Comparison of ENCODE assay signal across 10 mouse cellular contexts in genomic region chr6:140766365-140766764, GRCm38 (mm10). TPM values are rescaled to one million over a fixed set of nuclear protein-coding genes. Genes with fewer than 3 reads are reported as not detected.
DNase-seq lines count a peak whose midpoint lies in the region; ATAC-seq and TF ChIP-seq lines count a peak whose summit lies in the region.
"Had no signal": no experiment of that assay in that cellular context is flagged by ENCODE, and none has a peak within 500 bp of the region (broad histone marks: within the 10 kb centered on the region; RNA-seq: fewer than 3 reads in every experiment).

No protein-coding gene starts in this region.

- peak; percentile 69; the same call in 1 of the 2 replicates for TF ChIP-seq CTCF in brain, embryonic 14.5 days (IDR thresholded peaks at IDR 0.05; ENCODE audit: borderline replicate concordance, extremely low read depth, insufficient read depth, insufficient read length)

- peaks cover 7% of the 10 kb centered on the region; the same call in 1 of the 2 replicates for H3K4me1 ChIP-seq in midbrain, embryonic 11.5 days (ENCODE audit: control insufficient read depth, insufficient read depth, low read length)
- peaks cover 15% of the 10 kb centered on the region for H3K4me1 ChIP-seq in midbrain, embryonic 13.5 days (replicated peaks)
- H3K4me1 ChIP-seq in heart, embryonic 16.5 days (ENCODE audit: control insufficient read depth, insufficient read depth, low read length), result no peaks in the 10 kb centered on the region; the same call in 1 of the 2 replicates

- no peak for TF ChIP-seq POLR2A in brain, embryonic 14.5 days (IDR thresholded peaks at IDR 0.05; ENCODE audit: borderline replicate concordance, extremely low read depth, insufficient read depth, insufficient read length, poor library complexity, severe bottlenecking)

- no peak overlapping the region for H3K4me3 ChIP-seq in midbrain, embryonic 11.5 days (ENCODE audit: low read depth, low read length)
- no peak overlapping the region for H3K4me3 ChIP-seq in midbrain, embryonic 13.5 days (replicated peaks)
- H3K4me3 ChIP-seq in heart, embryonic 16.5 days (ENCODE audit: low read length), result no peak overlapping the region
- H3K4me3 ChIP-seq: neural tube, embryonic 12.5 days had no signal

- no peak overlapping the region for H3K9ac ChIP-seq in midbrain, embryonic 11.5 days (ENCODE audit: low read length)
- H3K9ac ChIP-seq in midbrain, embryonic 13.5 days (replicated peaks), result no peak overlapping the region
- no peak overlapping the region for H3K9ac ChIP-seq in heart, embryonic 16.5 days (ENCODE audit: low read length)
- H3K9ac ChIP-seq: neural tube, embryonic 12.5 days had no signal

- no peak for ATAC-seq in midbrain, embryonic 11.5 days (ENCODE audit: low FRiP score)
- ATAC-seq in midbrain, embryonic 13.5 days, result no peak
- no peak for ATAC-seq in heart, embryonic 16.5 days (replicated peaks; ENCODE audit: extremely low read depth, insufficient read depth, low FRiP score)

- no peaks in the 10 kb centered on the region for H3K36me3 ChIP-seq in midbrain, embryonic 11.5 days (ENCODE audit: control insufficient read depth, insufficient read depth, low read length)
- H3K36me3 ChIP-seq in midbrain, embryonic 13.5 days, result no peaks in the 10 kb centered on the region
- H3K36me3 ChIP-seq in heart, embryonic 16.5 days (ENCODE audit: control insufficient read depth, insufficient read depth), result no peaks in the 10 kb centered on the region
- H3K36me3 ChIP-seq: neural tube, embryonic 12.5 days had no signal

- DNase-seq in adrenal gland, postnatal 10 days, result peak; percentile 49
- DNase-seq in adrenal gland, postnatal 25 days, result no peak
- peak; percentile 92 for DNase-seq in midbrain, embryonic 11.5 days (ENCODE audit: low spot score, missing footprints)
- peak; percentile 81 for DNase-seq in brain, embryonic 14.5 days (ENCODE audit: low read depth)
- peak; percentile 54 to 65 for DNase-seq in left cerebral cortex, postnatal 25 days (ENCODE audit: low spot score in 2 of 2)
- DNase-seq in right cerebral cortex, postnatal 14 days, result peak; percentile 17

- intact Hi-C loops in left cerebral cortex, postnatal 25 days (cut with DNase I), result loop anchor here (5.0 to 10.0 kb wide), 6 partner anchors 88 to 811 kb away; no protein-coding TSS in a partner anchor

- 53% methylated on average over 9 of the region's 9 CpGs for WGBS in midbrain, embryonic 11.5 days
- 40% methylated on average over 9 of the region's 9 CpGs for WGBS in midbrain, embryonic 13.5 days
- WGBS in heart, embryonic 16.5 days, result 31% methylated on average over 9 of the region's 9 CpGs

- no peak overlapping the region for H3K4me2 ChIP-seq in midbrain, embryonic 11.5 days
- no peak overlapping the region for H3K4me2 ChIP-seq in midbrain, embryonic 13.5 days (replicated peaks)
- peak overlapping the region; percentile 41; the same call in 1 of the 2 replicates for H3K4me2 ChIP-seq in heart, embryonic 16.5 days (ENCODE audit: low read depth, low read length)
- H3K4me2 ChIP-seq: neural tube, embryonic 12.5 days had no signal

- no peaks in the 10 kb centered on the region for H3K27me3 ChIP-seq in midbrain, embryonic 11.5 days (ENCODE audit: control insufficient read depth, insufficient read depth, low read length)
- no peaks in the 10 kb centered on the region for H3K27me3 ChIP-seq in midbrain, embryonic 13.5 days
- no peaks in the 10 kb centered on the region for H3K27me3 ChIP-seq in heart, embryonic 16.5 days (ENCODE audit: control insufficient read depth, insufficient read depth, low read length)
- H3K27me3 ChIP-seq: neural tube, embryonic 12.5 days had no signal

- H3K27ac ChIP-seq in midbrain, embryonic 11.5 days (ENCODE audit: low read depth, low read length), result no peak overlapping the region
- no peak overlapping the region for H3K27ac ChIP-seq in midbrain, embryonic 13.5 days
- H3K27ac ChIP-seq in heart, embryonic 16.5 days (ENCODE audit: low read length), result no peak overlapping the region
- H3K27ac ChIP-seq: neural tube, embryonic 12.5 days had no signal

- no peaks in the 10 kb centered on the region for H3K9me3 ChIP-seq in midbrain, embryonic 11.5 days (ENCODE audit: control insufficient read depth, low read length)
- no peaks in the 10 kb centered on the region for H3K9me3 ChIP-seq in midbrain, embryonic 13.5 days
- H3K9me3 ChIP-seq in heart, embryonic 16.5 days (replicated peaks; ENCODE audit: control insufficient read depth, low read length), result no peaks in the 10 kb centered on the region
- H3K9me3 ChIP-seq: neural tube, embryonic 12.5 days had no signal

RNA-seq across cellular contexts. Expression of gene Gm11077, which starts 37.3 kb away (rescaled TPM):
- total RNA-seq in adrenal gland, postnatal 10 days (2021), result not detected
- not detected in 2 replicates for total RNA-seq in adrenal gland, postnatal 25 days (2021)
- polyA plus RNA-seq in midbrain, embryonic 11.5 days (2014; fragmentation: Nextera tagmentation; extraction: Ambion mirVana), result not detected in 2 replicates
- polyA plus RNA-seq in midbrain, embryonic 13.5 days (2015; fragmentation: Nextera tagmentation; extraction: Ambion mirVana), result not detected in 2 replicates
- polyA plus RNA-seq in brain, embryonic 14.5 days (2012; rRNA removed), result not detected in 2 replicates
- not detected in 2 replicates for polyA plus RNA-seq in heart, embryonic 16.5 days (2015; fragmentation: Nextera tagmentation; extraction: Ambion mirVana)
- not detected for total RNA-seq in left cerebral cortex, postnatal 25 days (2021)
- polyA plus RNA-seq: gonadal fat pad, adult 2 months; neural tube, embryonic 12.5 days had no signal
